ENCODE assay signal across 8 mouse cellular contexts in genomic region chr9:47708299-47708698, GRCm38 (mm10).
DNase-seq lines count a peak whose midpoint lies in the region; ATAC-seq and TF ChIP-seq lines count a peak whose summit lies in the region.

No protein-coding gene starts in this region.

- WGBS in kidney, embryonic 16.5 days = 19% methylated on average over 10 of the region's 10 CpGs
- WGBS in liver, embryonic 11.5 days = 23% methylated on average over 10 of the region's 10 CpGs

- intact Hi-C loops in gastrocnemius, postnatal 36 days (cut with DNase I) = no loop called here

- H3K36me3 ChIP-seq in kidney, embryonic 16.5 days (ENCODE audit: insufficient read depth, low read length) = no peaks in the 10 kb centered on the region
- no peaks in the 10 kb centered on the region for H3K36me3 ChIP-seq in liver, embryonic 11.5 days (ENCODE audit: control insufficient read depth, insufficient read depth, low read length)

- 0 out of 2 replicates have a peak, but pooled peaks have one; percentile 15 for TF ChIP-seq POLR2A in cortical plate, adult 2 months (IDR thresholded peaks at IDR 0.05; ENCODE audit: extremely low read depth, insufficient read depth, low read length)

- peaks cover 5% of the 10 kb centered on the region; the same call in 1 of the 2 replicates for H3K4me1 ChIP-seq in cortical plate, adult 2 months (ENCODE audit: control insufficient read depth, insufficient read depth, low read length)
- peaks cover 6% of the 10 kb centered on the region; the same call in 1 of the 2 replicates for H3K4me1 ChIP-seq in kidney, embryonic 16.5 days (ENCODE audit: insufficient read depth, low read length)
- no peaks in the 10 kb centered on the region for H3K4me1 ChIP-seq in liver, embryonic 11.5 days (replicated peaks; ENCODE audit: control insufficient read depth, insufficient read depth, low read length)

- H3K27ac ChIP-seq in cortical plate, adult 2 months (ENCODE audit: insufficient read depth, low read length) = no peak overlapping the region
- H3K27ac ChIP-seq in kidney, embryonic 16.5 days (ENCODE audit: low read length) = no peak overlapping the region
- H3K27ac ChIP-seq in liver, embryonic 11.5 days (ENCODE audit: low read depth, low read length) = no peak overlapping the region

- no peaks in the 10 kb centered on the region for H3K27me3 ChIP-seq in kidney, embryonic 16.5 days (ENCODE audit: insufficient read depth, low read length)
- H3K27me3 ChIP-seq in liver, embryonic 11.5 days (replicated peaks; ENCODE audit: control insufficient read depth, insufficient read depth, low read length) = no peaks in the 10 kb centered on the region

- 0 out of 2 replicates have a peak overlapping the region, but pooled peaks have one; percentile 16 for H3K4me2 ChIP-seq in kidney, embryonic 16.5 days (replicated peaks; ENCODE audit: low read depth, low read length)
- no peak overlapping the region for H3K4me2 ChIP-seq in liver, embryonic 11.5 days

- H3K9ac ChIP-seq in kidney, embryonic 16.5 days (replicated peaks; ENCODE audit: low read length) = no peak overlapping the region; the same call in 1 of the 2 replicates
- no peak overlapping the region for H3K9ac ChIP-seq in liver, embryonic 11.5 days (ENCODE audit: low read depth, low read length)

- peak; percentile 95 for TF ChIP-seq CTCF in cortical plate, adult 2 months (IDR thresholded peaks at IDR 0.05; ENCODE audit: extremely low read depth, insufficient read depth, low read length)

- H3K9me3 ChIP-seq in kidney, embryonic 16.5 days (ENCODE audit: low read length) = no peaks in the 10 kb centered on the region
- H3K9me3 ChIP-seq in liver, embryonic 11.5 days (ENCODE audit: control insufficient read depth, low read length) = no peaks in the 10 kb centered on the region

- peak; percentile 63; the same call in 1 of the 2 replicates for ATAC-seq in kidney, embryonic 16.5 days (ENCODE audit: low FRiP score, low TSS enrichment)
- ATAC-seq in liver, embryonic 11.5 days (replicated peaks; ENCODE audit: low FRiP score) = no peak

- H3K4me3 ChIP-seq in cortical plate, adult 2 months (ENCODE audit: insufficient read depth, low read length) = no peak overlapping the region
- H3K4me3 ChIP-seq in kidney, embryonic 16.5 days (ENCODE audit: low read length) = no peak overlapping the region
- H3K4me3 ChIP-seq in liver, embryonic 11.5 days (ENCODE audit: low read depth, low read length) = no peak overlapping the region

- DNase-seq in spleen, adult 18-20 months = peak; percentile 8 to 40
- no peak for DNase-seq in spleen, adult 12 weeks (ENCODE audit: low spot score)
- DNase-seq in gastrocnemius, postnatal 36 days = peak; percentile 36 to 68
- peak; percentile 41 for DNase-seq in liver, embryonic 11.5 days (ENCODE audit: low spot score)
- DNase-seq in natural killer cell, adult 2 months (ENCODE audit: low spot score in 2 of 2) = peak; percentile 4 to 14
- DNase-seq in telencephalon, adult 2 months (ENCODE audit: low read depth, low spot score) = peak; percentile 73
